8 mouse cellular contexts compared by ENCODE assay signal in genomic region chr4:120986446-120986845, GRCm38 (mm10). TPM values are rescaled to one million over a fixed set of nuclear protein-coding genes. Genes with fewer than 3 reads are reported as not detected.
A peak's percentile ranks its signal among the peaks of the same experiment; 100 is the strongest.
DNase-seq lines count a peak whose midpoint lies in the region; ATAC-seq and TF ChIP-seq lines count a peak whose summit lies in the region.

No protein-coding gene starts in this region.

- peak; percentile 12 for DNase-seq in hindbrain, embryonic 10.5 days (ENCODE audit: low spot score)
- peak; percentile 17 for DNase-seq in ES-CJ7 (ENCODE audit: low read depth, low spot score)
- DNase-seq in cerebellum, adult 2 months = peak; percentile 45 to 48
- peak; percentile 42 to 57 for DNase-seq in heart, postnatal 36 days
- DNase-seq in limb, embryonic 14.5 days (ENCODE audit: low spot score) = peak; percentile 58
- DNase-seq in thymus, postnatal 0 days (ENCODE audit: low spot score) = peak; percentile 68

- no peak overlapping the region for H3K27ac ChIP-seq in hindbrain, embryonic 10.5 days
- H3K27ac ChIP-seq in hindbrain, embryonic 12.5 days = no peak overlapping the region
- H3K27ac ChIP-seq in cerebellum, adult 2 months (ENCODE audit: insufficient read depth, low read length) = no peak overlapping the region
- H3K27ac ChIP-seq in limb, embryonic 14.5 days (replicated peaks; ENCODE audit: low read depth, low read length) = no peak overlapping the region

- peak; percentile 77; the same call in 1 of the 2 replicates for TF ChIP-seq CTCF in cerebellum, adult 2 months (IDR thresholded peaks at IDR 0.05; ENCODE audit: borderline replicate concordance, insufficient read depth, low read depth, low read length)

- no peak overlapping the region for H3K9ac ChIP-seq in hindbrain, embryonic 12.5 days
- H3K9ac ChIP-seq in limb, embryonic 14.5 days (ENCODE audit: low read depth, low read length, severe bottlenecking) = no peak overlapping the region

- TF ChIP-seq POLR2A in cerebellum, adult 2 months (IDR thresholded peaks at IDR 0.05; ENCODE audit: borderline replicate concordance, insufficient read depth, low read length) = no peak
- no peak for TF ChIP-seq POLR2A in limb, embryonic 14.5 days (IDR thresholded peaks at IDR 0.05; ENCODE audit: borderline replicate concordance, extremely low read depth, insufficient read depth, insufficient read length)

- H3K27me3 ChIP-seq in hindbrain, embryonic 10.5 days (ENCODE audit: insufficient read depth, poor library complexity, severe bottlenecking) = no peaks in the 10 kb centered on the region
- no peaks in the 10 kb centered on the region for H3K27me3 ChIP-seq in hindbrain, embryonic 12.5 days
- H3K27me3 ChIP-seq in cerebellum, adult 2 months (ENCODE audit: control insufficient read depth, insufficient read depth, low read length) = no peaks in the 10 kb centered on the region; the same call in 1 of the 2 replicates
- no peaks in the 10 kb centered on the region for H3K27me3 ChIP-seq in limb, embryonic 14.5 days (ENCODE audit: control insufficient read depth, insufficient read depth, low read length)

- H3K36me3 ChIP-seq in hindbrain, embryonic 10.5 days = peaks cover 18% of the 10 kb centered on the region
- peaks cover 6% of the 10 kb centered on the region; the same call in 1 of the 2 replicates for H3K36me3 ChIP-seq in hindbrain, embryonic 12.5 days
- peaks cover 17% of the 10 kb centered on the region for H3K36me3 ChIP-seq in limb, embryonic 14.5 days (ENCODE audit: control insufficient read depth, insufficient read depth, low read length)

- H3K9me3 ChIP-seq in hindbrain, embryonic 10.5 days = peaks cover 4% of the 10 kb centered on the region; the same call in 1 of the 2 replicates
- no peaks in the 10 kb centered on the region; the same call in 1 of the 2 replicates for H3K9me3 ChIP-seq in hindbrain, embryonic 12.5 days (replicated peaks)
- H3K9me3 ChIP-seq in limb, embryonic 14.5 days (ENCODE audit: control insufficient read depth, low read length) = no peaks in the 10 kb centered on the region

- ATAC-seq in hindbrain, embryonic 12.5 days (ENCODE audit: low FRiP score) = no peak; the same call in 1 of the 2 replicates
- ATAC-seq in limb, embryonic 14.5 days (ENCODE audit: low FRiP score, low read depth) = no peak; the same call in 1 of the 2 replicates
- peak; percentile 57; the same call in 1 of the 2 replicates for ATAC-seq in monocyte, adult 5-6 weeks (replicated peaks; ENCODE audit: insufficient number of reproducible peaks, low FRiP score, low TSS enrichment, poor library complexity, severe bottlenecking)

- intact Hi-C loops in heart, postnatal 36 days (cut with DNase I) = loop anchor here (2.0 kb wide), 4 partner anchors 28 to 246 kb away; no protein-coding TSS in a partner anchor

- no peak overlapping the region for H3K4me3 ChIP-seq in hindbrain, embryonic 10.5 days
- H3K4me3 ChIP-seq in hindbrain, embryonic 12.5 days = no peak overlapping the region
- no peak overlapping the region for H3K4me3 ChIP-seq in cerebellum, adult 2 months (replicated peaks; ENCODE audit: insufficient read depth, low read depth, low read length)
- no peak overlapping the region for H3K4me3 ChIP-seq in limb, embryonic 14.5 days (replicated peaks; ENCODE audit: low read length)

- H3K4me2 ChIP-seq in hindbrain, embryonic 12.5 days (replicated peaks) = no peak overlapping the region
- H3K4me2 ChIP-seq in limb, embryonic 14.5 days (replicated peaks; ENCODE audit: low read depth, low read length, severe bottlenecking) = no peak overlapping the region

- H3K4me1 ChIP-seq in hindbrain, embryonic 10.5 days (replicated peaks) = no peaks in the 10 kb centered on the region
- no peaks in the 10 kb centered on the region for H3K4me1 ChIP-seq in hindbrain, embryonic 12.5 days
- peaks cover 8% of the 10 kb centered on the region for H3K4me1 ChIP-seq in cerebellum, adult 2 months (ENCODE audit: control insufficient read depth, insufficient read depth, low read length)
- no peaks in the 10 kb centered on the region for H3K4me1 ChIP-seq in limb, embryonic 14.5 days (ENCODE audit: control insufficient read depth, insufficient read depth, low read length)

- 31% methylated on average over 6 of the region's 6 CpGs for WGBS in hindbrain, embryonic 10.5 days
- WGBS in hindbrain, embryonic 12.5 days = 36% methylated on average over 6 of the region's 6 CpGs
- 6% methylated on average over 6 of the region's 6 CpGs for WGBS in cerebellum, adult 2 months
- WGBS in limb, embryonic 14.5 days = 23% methylated on average over 6 of the region's 6 CpGs

RNA-seq across cellular contexts. Expression of gene Smap2, which starts 30.6 kb away (rescaled TPM):
- polyA plus RNA-seq in hindbrain, embryonic 10.5 days (2016; fragmentation: Nextera tagmentation; extraction: Ambion mirVana) = 15.2 and 19.2 TPM in 2 replicates
- 36.2 and 41.7 TPM in 2 replicates for polyA plus RNA-seq in hindbrain, embryonic 12.5 days (2016; fragmentation: Nextera tagmentation; extraction: Ambion mirVana)
- 82.0 and 90.6 TPM in 2 replicates for polyA plus RNA-seq in cerebellum, adult 2 months (2012; rRNA removed)
- total RNA-seq in heart, postnatal 36 days (2021) = 10 to 100 TPM; 40.0 to 47.7 TPM
- 19.8 and 21.7 TPM in 2 replicates for polyA plus RNA-seq in limb, embryonic 14.5 days (2012; rRNA removed)
- polyA plus RNA-seq in limb, embryonic 14.5 days (2014; fragmentation: Nextera tagmentation; extraction: Ambion mirVana) = 17.3 and 19.7 TPM in 2 replicates
- 53.3 to 79.2 TPM (median 60.5 TPM) in 3 replicates for total RNA-seq in monocyte, adult 5-6 weeks (2017)
- 39.0 and 39.1 TPM in 2 replicates for polyA plus RNA-seq in thymus, postnatal 0 days (2015; fragmentation: Nextera tagmentation; extraction: Ambion mirVana)

RNA-seq across cellular contexts. Expression of gene Zfp69, which starts 34.9 kb away (rescaled TPM):
- polyA plus RNA-seq in hindbrain, embryonic 10.5 days (2016; fragmentation: Nextera tagmentation; extraction: Ambion mirVana) = 9.2 and 9.3 TPM in 2 replicates
- 10.1 and 10.6 TPM in 2 replicates for polyA plus RNA-seq in hindbrain, embryonic 12.5 days (2016; fragmentation: Nextera tagmentation; extraction: Ambion mirVana)
- polyA plus RNA-seq in cerebellum, adult 2 months (2012; rRNA removed) = 1.9 and 3.1 TPM in 2 replicates
- 1 to 10 TPM; 1.4 to 1.5 TPM for total RNA-seq in heart, postnatal 36 days (2021)
- polyA plus RNA-seq in limb, embryonic 14.5 days (2012; rRNA removed) = 5.5 and 6.0 TPM in 2 replicates
- 7.5 and 8.7 TPM in 2 replicates for polyA plus RNA-seq in limb, embryonic 14.5 days (2014; fragmentation: Nextera tagmentation; extraction: Ambion mirVana)
- 2.9 to 7.0 TPM (median 5.2 TPM) in 3 replicates for total RNA-seq in monocyte, adult 5-6 weeks (2017)
- 2.4 and 3.8 TPM in 2 replicates for polyA plus RNA-seq in thymus, postnatal 0 days (2015; fragmentation: Nextera tagmentation; extraction: Ambion mirVana)

RNA-seq across cellular contexts. Expression of gene Col9a2, which starts 52.7 kb away (rescaled TPM):
- 6.4 and 6.5 TPM in 2 replicates for polyA plus RNA-seq in hindbrain, embryonic 10.5 days (2016; fragmentation: Nextera tagmentation; extraction: Ambion mirVana)
- 55.6 and 63.0 TPM in 2 replicates for polyA plus RNA-seq in hindbrain, embryonic 12.5 days (2016; fragmentation: Nextera tagmentation; extraction: Ambion mirVana)
- polyA plus RNA-seq in cerebellum, adult 2 months (2012; rRNA removed) = 10.0 and 11.1 TPM in 2 replicates
- total RNA-seq in heart, postnatal 36 days (2021) = under 1 TPM in 1 of 2 experiments, not detected in 1; 0.50 TPM
- polyA plus RNA-seq in limb, embryonic 14.5 days (2012; rRNA removed) = 248 and 256 TPM in 2 replicates
- polyA plus RNA-seq in limb, embryonic 14.5 days (2014; fragmentation: Nextera tagmentation; extraction: Ambion mirVana) = 83.8 and 87.5 TPM in 2 replicates
- not detected in 3 replicates for total RNA-seq in monocyte, adult 5-6 weeks (2017)
- polyA plus RNA-seq in thymus, postnatal 0 days (2015; fragmentation: Nextera tagmentation; extraction: Ambion mirVana) = 0.20 and 0.41 TPM in 2 replicates

Comparison
In these comparisons a context has a peak if more than half of its experiments do, and no peak if none do; other contexts are left out.
1. DNase-seq: peak in every context shown above with its lines; median percentile 68 in thymus, postnatal 0 days; 58 in limb, embryonic 14.5 days; 50 in heart, postnatal 36 days; 46 in cerebellum, adult 2 months; 17 in ES-CJ7; 12 in hindbrain, embryonic 10.5 days.